7 mouse cellular contexts compared by ENCODE assay signal in the genomic region with DNA sequence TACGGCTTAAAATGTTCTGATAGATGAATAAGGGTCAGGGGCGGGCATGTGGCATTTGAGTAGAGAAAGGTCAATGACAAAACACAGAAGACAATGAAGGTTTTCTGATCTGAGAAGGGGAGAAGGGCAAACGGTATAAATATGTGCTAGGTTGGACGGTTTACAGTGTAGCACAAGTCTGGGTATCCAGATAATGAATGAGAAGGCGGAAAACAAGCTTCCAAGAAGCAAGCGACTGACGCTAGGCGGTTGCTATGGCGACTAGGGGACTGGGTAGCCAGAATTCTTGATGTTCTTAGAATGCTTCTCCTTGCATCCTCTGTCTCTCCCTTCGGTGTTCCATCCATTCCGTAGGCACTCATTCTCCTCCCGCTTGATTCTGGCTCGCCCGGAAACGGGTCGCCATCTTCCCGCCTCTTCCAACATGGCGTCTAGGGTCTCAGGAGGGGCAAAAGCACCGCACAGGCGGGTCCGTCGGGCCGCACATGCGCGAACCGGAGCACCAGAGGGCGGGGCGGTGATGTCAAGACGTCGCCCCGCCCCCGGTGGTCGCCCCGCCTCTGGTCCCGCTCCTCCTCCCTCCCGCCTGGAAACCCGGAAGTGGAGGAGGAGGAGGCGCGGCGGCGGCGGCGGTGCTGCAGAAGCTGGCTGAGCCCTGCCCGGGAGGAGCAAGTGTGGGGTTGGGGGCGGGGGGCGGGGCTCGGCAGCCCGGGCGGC. TPM values are rescaled to one million over a fixed set of nuclear protein-coding genes. Genes with fewer than 3 reads are reported as not detected.
DNase-seq lines count a peak whose midpoint lies in the region; ATAC-seq lines count a peak whose summit lies in the region.

Ppp1r21 (plus strand) TSS at position 600 of the 717 bp plus-strand sequence.

- peak; percentile 96 for ATAC-seq in embryonic facial prominence, embryonic 11.5 days (replicated peaks; ENCODE audit: insufficient number of reproducible peaks, low FRiP score, low TSS enrichment, low read depth)
- ATAC-seq in granulocyte monocyte progenitor cell, adult 5-6 weeks (replicated peaks; ENCODE audit: poor library complexity, severe bottlenecking): peak; percentile 95
- peak; percentile 96 for ATAC-seq in midbrain, embryonic 13.5 days

- peak within 1 kb of the TSS; percentile 63 for H3K4me3 ChIP-seq in embryonic facial prominence, embryonic 11.5 days (ENCODE audit: low read depth, low read length)
- H3K4me3 ChIP-seq in limb, embryonic 10.5 days: peak within 1 kb of the TSS; percentile 74
- peak within 1 kb of the TSS; percentile 66 for H3K4me3 ChIP-seq in midbrain, embryonic 13.5 days (replicated peaks)

- no peaks in the 10 kb centered on the region for H3K4me1 ChIP-seq in embryonic facial prominence, embryonic 11.5 days (ENCODE audit: control insufficient read depth, insufficient read depth, low read length)
- peaks cover 5% of the 10 kb centered on the region for H3K4me1 ChIP-seq in limb, embryonic 10.5 days
- peaks cover 14% of the 10 kb centered on the region for H3K4me1 ChIP-seq in midbrain, embryonic 13.5 days (replicated peaks)

- WGBS in embryonic facial prominence, embryonic 11.5 days: 8% methylated on average over 40 of the region's 49 CpGs
- WGBS in limb, embryonic 10.5 days: 6% methylated on average over 48 of the region's 49 CpGs
- 8% methylated on average over 37 of the region's 49 CpGs for WGBS in midbrain, embryonic 13.5 days

- no peaks in the 10 kb centered on the region for H3K27me3 ChIP-seq in embryonic facial prominence, embryonic 11.5 days (ENCODE audit: control insufficient read depth, insufficient read depth, low read length)
- H3K27me3 ChIP-seq in limb, embryonic 10.5 days (ENCODE audit: low read depth, poor library complexity, severe bottlenecking): peaks cover 6% of the 10 kb centered on the region; the same call in 1 of the 2 replicates
- no peaks in the 10 kb centered on the region for H3K27me3 ChIP-seq in midbrain, embryonic 13.5 days

- H3K27ac ChIP-seq in embryonic facial prominence, embryonic 11.5 days (replicated peaks; ENCODE audit: low read depth, low read length): 0 out of 2 replicates have a peak within 1 kb of the TSS, but pooled peaks have one; percentile 61
- peak within 1 kb of the TSS; percentile 88 for H3K27ac ChIP-seq in limb, embryonic 10.5 days
- H3K27ac ChIP-seq in midbrain, embryonic 13.5 days: peak within 1 kb of the TSS; percentile 92

- peak within 1 kb of the TSS; percentile 68 for H3K4me2 ChIP-seq in embryonic facial prominence, embryonic 11.5 days (ENCODE audit: low read depth, low read length)
- H3K4me2 ChIP-seq in midbrain, embryonic 13.5 days (replicated peaks): peak within 1 kb of the TSS; percentile 77

- H3K9ac ChIP-seq in embryonic facial prominence, embryonic 11.5 days (replicated peaks; ENCODE audit: low read length): peak within 1 kb of the TSS; percentile 72
- H3K9ac ChIP-seq in midbrain, embryonic 13.5 days (replicated peaks): peak within 1 kb of the TSS; percentile 82

- H3K9me3 ChIP-seq in embryonic facial prominence, embryonic 11.5 days (replicated peaks; ENCODE audit: control insufficient read depth, low read length): no peaks in the 10 kb centered on the region
- H3K9me3 ChIP-seq in limb, embryonic 10.5 days (replicated peaks): no peaks in the 10 kb centered on the region
- H3K9me3 ChIP-seq in midbrain, embryonic 13.5 days: no peaks in the 10 kb centered on the region

- no peaks in the 10 kb centered on the region for H3K36me3 ChIP-seq in embryonic facial prominence, embryonic 11.5 days (replicated peaks; ENCODE audit: control insufficient read depth, insufficient read depth, low read depth, low read length)
- no peaks in the 10 kb centered on the region for H3K36me3 ChIP-seq in limb, embryonic 10.5 days
- H3K36me3 ChIP-seq in midbrain, embryonic 13.5 days: no peaks in the 10 kb centered on the region

- DNase-seq in adrenal gland, postnatal 14 days: peak; percentile 100
- DNase-seq in embryonic facial prominence, embryonic 11.5 days (ENCODE audit: low spot score): peak; percentile 96
- peak; percentile 97 for DNase-seq in kidney, adult 11 months
- DNase-seq in limb, embryonic 10.5 days (ENCODE audit: low spot score): peak; percentile 99
- DNase-seq in spleen, adult 12 weeks (ENCODE audit: low spot score): peak; percentile 95

RNA-seq across cellular contexts. Expression of gene Ppp1r21, which starts in this region (rescaled TPM):
- 36.7 and 42.7 TPM in 2 replicates for total RNA-seq in adrenal gland, postnatal 14 days (2021)
- polyA plus RNA-seq in embryonic facial prominence, embryonic 11.5 days (2014; fragmentation: Nextera tagmentation; extraction: Ambion mirVana): 25.1 and 25.4 TPM in 2 replicates
- 56.3 and 72.2 TPM in 2 replicates for total RNA-seq in granulocyte monocyte progenitor cell, adult 5-6 weeks (2014; fragmentation: Nextera tagmentation)
- 58.0 and 81.3 TPM in 2 replicates for total RNA-seq in granulocyte monocyte progenitor cell, adult 5-6 weeks (2017)
- 14.2 and 15.9 TPM in 2 replicates for polyA plus RNA-seq in limb, embryonic 10.5 days (2016; fragmentation: Nextera tagmentation; extraction: Ambion mirVana)
- 30.9 and 33.7 TPM in 2 replicates for polyA plus RNA-seq in midbrain, embryonic 13.5 days (2015; fragmentation: Nextera tagmentation; extraction: Ambion mirVana)

Comparison
In these comparisons a context has a peak if more than half of its experiments do, and no peak if none do; other contexts are left out.
1. Peak in every context shown above with its lines: DNase-seq, ATAC-seq, H3K4me3 ChIP-seq and H3K27ac ChIP-seq.